Mouse (Mus musculus): ENCODE data around the gene Bloc1s2. TPM values are rescaled to one million over a fixed set of nuclear protein-coding genes. Genes with fewer than 3 reads are reported as not detected.
A peak's percentile ranks its signal among the peaks of the same experiment; 100 is the strongest.

Gene Bloc1s2
- total and polyA plus RNA-seq, 3 experiments = 151 to 193 TPM; not detected in 1

DNA sequence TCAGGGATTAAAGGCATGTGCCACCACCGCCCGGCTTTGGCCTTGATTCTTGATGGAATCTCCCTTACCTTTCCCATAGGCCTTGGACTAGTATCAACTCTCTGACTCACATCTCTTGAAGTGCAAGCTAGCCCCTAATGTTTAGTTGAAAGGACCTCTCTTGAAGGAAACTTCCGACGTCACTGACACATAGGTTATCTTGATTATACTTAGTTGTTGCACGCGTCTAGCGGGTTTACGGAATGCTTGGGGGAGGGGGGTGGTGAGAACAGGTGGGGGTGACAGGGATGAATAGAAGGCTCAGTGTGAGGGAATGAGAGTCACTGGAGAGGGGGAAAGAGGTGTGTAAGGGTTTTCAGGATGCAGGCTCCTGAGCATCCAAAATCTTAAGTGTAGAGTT, 705 bp upstream of the Bloc1s2 start:
- H3K9ac ChIP-seq (ENCODE audit: control insufficient read depth, low read depth, low read length, poor library complexity, severe bottlenecking) = no peak overlapping the region
- no peak overlapping the region for H3K27ac ChIP-seq (ENCODE audit: control insufficient read depth, low read depth, low read length)
- no peak overlapping the region for H3K4me3 ChIP-seq (ENCODE audit: control insufficient read depth in 1 of 2, insufficient read depth in 1 of 2, low read depth in 2 of 2, low read length in 2 of 2)
- no peaks in the 10 kb centered on the region for H3K9me3 ChIP-seq (replicated peaks; ENCODE audit: insufficient read depth, low read length)
- peaks cover 13 to 34% of the 10 kb centered on the region in 2 experiments for H3K36me3 ChIP-seq (ENCODE audit: control insufficient read depth in 1 of 2, insufficient read depth in 2 of 2, low read length in 2 of 2)
- H3K79me2 ChIP-seq (ENCODE audit: control insufficient read depth, insufficient read depth, low read length, poor library complexity) = peaks cover 24% of the 10 kb centered on the region
- no peak for DNase-seq (ENCODE audit: low read depth, low spot score)
- peaks cover 9% of the 10 kb centered on the region in 2 experiments for H3K27me3 ChIP-seq (ENCODE audit: control insufficient read depth in 1 of 2, insufficient read depth in 2 of 2, low read length in 2 of 2)
- no peak for TF ChIP-seq SMC3 (IDR thresholded peaks at IDR 0.05; ENCODE audit: low read depth, low read length)
- TF ChIP-seq E2F4 (IDR thresholded peaks at IDR 0.05; ENCODE audit: borderline replicate concordance, low read depth, low read length) = no peak
- TF ChIP-seq MAZ (IDR thresholded peaks at IDR 0.05; ENCODE audit: low read depth, low read length) = no peak
- no peak for TF ChIP-seq ZC3H11A (IDR thresholded peaks at IDR 0.05; ENCODE audit: low read depth, low read length)
- TF ChIP-seq BHLHE40 (IDR thresholded peaks at IDR 0.05; ENCODE audit: borderline replicate concordance, low read depth, low read length) = no peak
- no peak for TF ChIP-seq TCF12 (IDR thresholded peaks at IDR 0.05; ENCODE audit: low read depth, low read length)
- no peak for TF ChIP-seq POLR2AphosphoS2 (IDR thresholded peaks at IDR 0.05; ENCODE audit: low read length)
- TF ChIP-seq UBTF (IDR thresholded peaks at IDR 0.05; ENCODE audit: borderline replicate concordance, insufficient read depth, low read depth, low read length) = no peak
- no peak for TF ChIP-seq ZMIZ1 (IDR thresholded peaks at IDR 0.05; ENCODE audit: low read depth, low read length)
- no peak for TF ChIP-seq GABPA (IDR thresholded peaks at IDR 0.05; ENCODE audit: low read depth, low read length)
- H3K4me1 ChIP-seq (ENCODE audit: control insufficient read depth in 1 of 2, insufficient read depth in 2 of 2, low read length in 2 of 2) = peaks cover 12 to 36% of the 10 kb centered on the region in 2 experiments

DNA sequence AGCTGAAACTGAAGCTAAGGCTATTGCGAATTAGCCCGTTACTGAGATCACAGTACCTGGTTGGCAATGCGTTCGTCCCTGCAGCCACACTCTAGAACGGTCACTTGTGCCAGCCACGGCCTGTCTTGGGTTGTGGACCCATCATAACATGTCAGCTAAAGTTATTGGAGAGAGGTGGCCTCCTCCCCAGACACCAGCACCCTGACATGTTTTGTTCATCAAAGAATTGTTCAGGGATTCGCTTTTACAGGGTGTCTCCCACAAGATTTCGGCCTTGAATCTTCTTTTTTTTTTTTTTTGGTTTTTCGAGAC, 278 bp upstream of the Bloc1s2 start:
- Histone ChIP-seq H3K9ac (ENCODE audit: control insufficient read depth, low read depth, low read length, poor library complexity, severe bottlenecking) (peak overlapping the region; percentile 83), H3K79me2 (ENCODE audit: control insufficient read depth, insufficient read depth, low read length, poor library complexity) (peaks cover 24% of the 10 kb centered on the region), H3K9me3 (replicated peaks; ENCODE audit: insufficient read depth, low read length) (no peaks in the 10 kb centered on the region), H3K27me3 (ENCODE audit: control insufficient read depth in 1 of 2, insufficient read depth in 2 of 2, low read length in 2 of 2) (peaks cover 8% of the 10 kb centered on the region in 2 experiments), H3K27ac (ENCODE audit: control insufficient read depth, low read depth, low read length) (peak overlapping the region; percentile 66), H3K4me1 (ENCODE audit: control insufficient read depth in 1 of 2, insufficient read depth in 2 of 2, low read length in 2 of 2) (peaks cover 12 to 36% of the 10 kb centered on the region in 2 experiments), H3K4me3 (ENCODE audit: control insufficient read depth in 1 of 2, insufficient read depth in 1 of 2, low read depth in 2 of 2, low read length in 2 of 2) (peak overlapping the region; percentile 57 to 83), H3K36me3 (ENCODE audit: control insufficient read depth in 1 of 2, insufficient read depth in 2 of 2, low read length in 2 of 2) (peaks cover 16 to 36% of the 10 kb centered on the region in 2 experiments)
- no peak for DNase-seq (ENCODE audit: low read depth, low spot score)
- TF ChIP-seq NRF1 (IDR thresholded peaks at IDR 0.05; ENCODE audit: insufficient read depth, low read depth, low read length, poor library complexity, severe bottlenecking) (no peak), BHLHE40 (IDR thresholded peaks at IDR 0.05; ENCODE audit: borderline replicate concordance, low read depth, low read length) (no peak), ZMIZ1 (IDR thresholded peaks at IDR 0.05; ENCODE audit: low read depth, low read length) (0 out of 2 replicates have a peak, but pooled peaks have one; percentile 5), UBTF (IDR thresholded peaks at IDR 0.05; ENCODE audit: borderline replicate concordance, insufficient read depth, low read depth, low read length) (no peak), POLR2AphosphoS5 (IDR thresholded peaks at IDR 0.05; ENCODE audit: borderline replicate concordance, low read depth, low read length) (no peak), POLR2A (IDR thresholded peaks at IDR 0.05; ENCODE audit: control insufficient read depth in 1 of 2, insufficient read depth in 1 of 2, low read depth in 1 of 2, low read length in 2 of 2, poor library complexity in 1 of 2) (peak in 1 of 2 experiments; percentile 58; a peak in 1 of 4 replicates), USF1 (IDR thresholded peaks at IDR 0.05; ENCODE audit: low read depth, low read length) (no peak), EP300 (IDR thresholded peaks at IDR 0.05; ENCODE audit: low read depth in 1 of 2, low read length in 2 of 2) (0 out of 4 replicates have a peak, but pooled peaks of 1 of the 2 experiments have one; percentile 1)

Data from MEL (cell line).